Mouse (Mus musculus) heart, postnatal 10 days (tissue): ENCODE data around the gene Adcy2. TPM values are rescaled to one million over a fixed set of nuclear protein-coding genes. Genes with fewer than 3 reads are reported as not detected.

Experiments
- DNase-seq, 2 experiments: peaks; one replicate each; pipeline ENCODE4 v3.0.0; 2021
- intact Hi-C: fragments of 180-260 bp; cut with DNase I; formaldehyde crosslinking; loops from one replicate; pipeline ENCODE4 v1.15.1; 2025
- total RNA-seq, 2 experiments: library from RNA; stranded (reverse); gene quantifications; 2 replicates each; pipeline ENCODE4 v1.2.3; 2021

The Adcy2 gene
- total RNA-seq, 2 experiments from 2014 or later, result 0.92 to 1.4 TPM

- DNase-seq, result no peak
- intact Hi-C loops, result no loop called here
Measured at GRCm38 (mm10) chr13:68832141-68832540, 167.2 kb downstream of the Adcy2 start.

- DNase-seq, result no peak
- intact Hi-C loops, result no loop called here
Measured at GRCm38 (mm10) chr13:68830030-68830759, 169.1 kb downstream of the Adcy2 start.

- intact Hi-C loops, result no loop called here
- DNase-seq, result no peak
Measured at GRCm38 (mm10) chr13:68828441-68828840, 170.9 kb downstream of the Adcy2 start.

- intact Hi-C loops, result no loop called here
- DNase-seq, result peak in 1 of 2 experiments; percentile 1
Measured at GRCm38 (mm10) chr13:68826461-68826860, 172.9 kb downstream of the Adcy2 start.

- intact Hi-C loops, result no loop called here
- peak; percentile 7 to 18 for DNase-seq
Measured at GRCm38 (mm10) chr13:68820858-68821579, 178.3 kb downstream of the Adcy2 start.

DNA sequence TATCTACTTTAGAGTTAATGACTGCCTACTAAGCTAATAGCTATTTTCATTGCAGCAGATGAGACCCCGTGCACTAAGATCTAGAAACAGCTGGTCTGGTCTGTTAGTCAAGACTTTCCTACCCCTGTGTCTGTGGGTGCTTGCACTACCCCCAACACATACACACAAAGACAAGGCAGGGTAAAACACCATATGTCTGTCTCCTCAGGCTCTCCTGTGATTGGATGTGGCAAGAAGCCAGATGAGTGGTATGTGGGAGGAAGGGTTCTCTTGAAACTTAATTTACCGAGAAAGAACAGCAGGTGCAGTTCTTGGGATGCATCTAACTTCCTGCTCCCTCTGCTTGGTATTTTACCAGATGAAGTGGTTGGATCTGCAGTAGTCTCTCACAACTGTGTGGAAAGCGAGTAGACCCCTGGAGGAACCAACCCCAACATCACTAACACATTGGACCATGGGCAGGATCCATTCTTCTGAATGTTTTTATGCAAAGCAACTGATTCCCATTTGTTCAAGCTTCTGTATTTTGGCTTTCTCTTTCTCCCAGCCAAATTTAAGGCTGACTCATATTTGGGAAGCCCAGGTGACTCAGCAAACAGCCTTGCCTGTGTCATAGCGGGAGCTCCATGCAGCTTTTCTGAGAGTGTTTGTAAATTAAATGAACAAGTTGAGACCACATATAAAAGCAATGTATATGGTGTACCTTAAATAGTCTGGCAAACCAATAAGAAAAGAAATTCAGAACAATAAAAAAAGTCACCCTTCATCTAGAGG is 183.4 kb downstream of the Adcy2 start:
- intact Hi-C loops, result no loop called here
- DNase-seq, result no peak

- no peak for DNase-seq
- intact Hi-C loops, result no loop called here
Measured at GRCm38 (mm10) chr13:68811185-68811584, 188.2 kb downstream of the Adcy2 start.

- intact Hi-C loops, result no loop called here
- peak in 1 of 2 experiments; percentile 5 for DNase-seq
Measured at GRCm38 (mm10) chr13:68799777-68800176, 199.6 kb downstream of the Adcy2 start.

- peak; percentile 6 to 17 for DNase-seq
- intact Hi-C loops, result no loop called here
Measured at GRCm38 (mm10) chr13:68793286-68793685, 206.1 kb downstream of the Adcy2 start.

DNA sequence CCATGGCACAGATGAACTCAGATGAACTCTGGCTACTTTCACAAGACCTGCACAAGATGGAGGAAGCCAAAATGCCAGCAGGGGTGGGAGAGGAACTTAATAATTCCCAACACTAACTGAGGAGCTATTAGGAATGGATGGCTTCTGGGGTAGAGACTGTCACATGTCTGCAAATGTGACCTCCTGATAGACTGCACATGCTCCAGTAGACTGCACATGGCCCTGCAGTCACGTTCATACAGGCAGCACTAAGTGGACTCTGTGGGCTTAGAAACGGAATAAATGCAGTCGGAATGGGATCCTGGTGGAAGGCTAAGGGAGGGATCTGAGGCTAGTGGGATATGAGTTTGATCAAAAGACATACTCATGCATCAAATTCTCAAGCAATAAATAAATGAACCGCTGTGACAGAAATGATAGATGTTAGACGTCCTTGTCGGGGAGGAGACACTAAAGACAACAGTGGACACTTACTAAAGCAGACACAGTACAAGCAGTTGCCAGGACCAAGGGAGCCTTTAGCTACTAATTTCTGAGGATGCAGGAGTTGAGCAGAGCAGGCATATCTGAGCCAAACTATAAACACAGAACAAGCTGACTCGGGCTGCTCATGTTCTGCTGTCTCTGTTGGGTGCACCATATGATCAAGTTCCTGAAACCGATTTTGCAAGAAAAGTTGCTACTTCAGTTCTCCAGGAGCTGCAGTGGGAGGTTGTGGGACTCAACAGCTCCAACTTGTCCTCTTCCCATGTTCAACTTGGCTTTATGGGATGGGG is 211.9 kb downstream of the Adcy2 start:
- intact Hi-C loops, result no loop called here
- no peak for DNase-seq

DNA sequence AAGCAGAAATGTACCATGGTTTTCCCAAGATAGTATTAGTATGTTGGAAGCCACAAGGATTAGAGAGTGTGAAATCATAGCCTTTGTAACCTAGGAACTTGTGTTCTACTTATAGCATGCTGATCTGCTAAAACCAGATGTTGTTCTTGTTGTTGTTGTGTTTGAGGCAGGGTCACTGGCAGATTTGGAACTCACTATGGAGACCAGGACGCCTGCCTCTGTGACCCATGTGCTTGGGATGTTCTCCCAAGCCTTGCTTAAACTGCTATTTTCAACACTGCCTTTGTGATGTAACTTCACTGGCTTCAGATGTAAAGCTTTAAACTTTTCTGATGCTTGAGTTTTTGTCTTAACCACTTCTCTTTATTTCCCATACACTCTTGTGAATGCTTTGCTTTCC is 216.2 kb downstream of the Adcy2 start:
- intact Hi-C loops, result no loop called here
- DNase-seq, result no peak

DNA sequence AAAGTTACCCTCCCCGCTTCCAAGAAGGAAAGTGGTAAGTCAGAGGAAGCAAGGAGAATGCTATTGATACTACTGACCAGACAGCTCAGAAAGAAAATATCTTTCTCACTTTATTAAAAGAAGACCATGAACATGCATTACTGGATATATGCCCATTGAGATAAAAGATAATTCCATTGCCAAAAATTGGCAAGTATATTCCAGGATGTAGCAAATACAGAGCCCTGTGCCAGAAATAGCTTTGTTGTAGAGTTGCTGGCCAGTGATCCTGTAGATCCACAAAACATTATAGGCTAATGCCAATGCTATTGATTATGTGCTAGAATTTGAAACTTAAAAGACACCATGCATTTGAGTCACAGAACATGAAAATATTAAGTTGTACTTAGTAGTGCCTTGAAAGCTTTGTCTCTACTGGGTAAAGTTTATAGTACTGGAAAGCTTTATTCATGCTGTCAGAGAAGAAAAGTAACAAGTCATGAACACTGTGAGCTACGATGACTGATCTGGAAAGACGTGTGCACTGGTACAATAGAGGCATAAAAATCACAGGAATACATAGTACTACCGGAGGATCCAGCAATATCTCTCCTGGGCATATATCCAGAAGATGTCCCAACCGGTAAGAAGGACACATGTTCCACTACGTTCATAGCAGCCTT is 221.2 kb downstream of the Adcy2 start:
- DNase-seq, result no peak
- intact Hi-C loops, result no loop called here

- intact Hi-C loops, result no loop called here
- DNase-seq, result no peak
Measured at GRCm38 (mm10) chr13:68773599-68774211, 225.6 kb downstream of the Adcy2 start.

- DNase-seq, result no peak
- intact Hi-C loops, result no loop called here
Measured at GRCm38 (mm10) chr13:68768588-68768987, 230.8 kb downstream of the Adcy2 start.

DNA sequence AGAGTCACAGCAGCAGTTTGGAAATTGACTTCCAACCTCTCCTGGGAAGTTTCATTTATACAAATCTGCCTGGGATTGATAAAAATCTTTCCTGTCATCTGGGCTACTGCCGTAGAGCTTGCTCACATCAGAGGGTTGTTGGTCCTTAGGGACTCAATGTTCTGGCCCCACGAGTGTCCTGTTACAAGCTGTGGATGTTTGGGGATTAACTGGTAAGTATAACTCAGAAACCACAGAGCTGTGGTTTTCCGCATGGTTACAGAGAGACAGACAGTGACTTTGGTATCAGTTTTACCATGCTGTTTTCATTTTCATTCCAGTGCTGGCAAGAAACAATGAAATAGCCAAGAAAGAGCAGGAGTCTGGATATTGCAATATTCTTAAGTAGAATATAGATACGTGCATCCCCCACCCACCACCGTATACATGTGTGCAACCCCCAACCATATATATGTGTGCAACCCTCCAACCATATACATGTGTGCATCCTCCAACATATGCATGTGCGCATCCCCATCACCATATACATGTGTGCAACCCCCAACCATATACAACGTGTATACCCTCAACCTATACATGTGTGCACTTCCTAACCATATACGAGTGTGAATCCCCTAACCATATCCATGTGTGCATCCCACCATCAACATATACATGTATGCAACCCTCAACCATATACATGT is 233.3 kb downstream of the Adcy2 start:
- intact Hi-C loops, result no loop called here
- DNase-seq, result no peak

DNA sequence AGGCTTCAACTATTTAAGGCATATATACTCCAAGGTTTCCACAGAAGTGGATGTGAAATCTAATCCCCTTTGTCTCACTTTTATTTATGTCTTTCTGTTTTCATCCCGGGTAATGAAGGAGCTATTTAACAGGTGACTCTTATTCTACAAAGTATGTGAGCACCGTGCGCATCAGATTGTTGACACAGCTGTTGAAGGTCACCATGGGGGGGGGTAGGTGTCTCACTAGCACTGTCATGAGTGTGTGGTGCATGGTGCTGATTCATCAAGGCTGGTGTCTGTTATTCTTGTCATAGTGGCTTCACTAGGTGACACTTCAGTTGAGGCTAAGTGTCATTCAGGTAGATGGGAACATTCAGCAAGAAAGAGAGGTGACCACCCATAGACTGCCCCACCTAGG is 234.7 kb downstream of the Adcy2 start:
- intact Hi-C loops, result no loop called here
- DNase-seq, result no peak

DNA sequence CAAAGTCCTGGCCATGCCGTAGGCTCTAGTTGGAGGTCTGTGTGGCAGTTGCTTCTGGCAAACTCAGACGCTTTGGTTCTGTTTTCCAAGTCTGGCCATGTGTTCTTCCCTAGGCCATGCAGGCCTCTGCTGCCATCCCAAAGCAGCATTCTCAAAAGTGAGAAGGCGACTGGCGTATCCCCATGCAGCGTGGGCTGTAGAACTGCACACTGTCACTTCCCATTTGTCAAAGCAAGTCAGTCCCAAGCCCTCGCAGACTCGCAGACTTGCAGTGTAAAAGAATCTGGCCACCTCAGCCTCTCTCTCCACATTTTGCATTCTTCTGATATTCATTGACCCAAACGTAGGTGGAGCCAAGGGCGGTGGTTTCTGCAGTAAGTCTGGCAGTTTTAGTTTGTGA is 249.5 kb downstream of the Adcy2 start:
- intact Hi-C loops, result no loop called here
- peak in 1 of 2 experiments; percentile 3 for DNase-seq

GRCm38 (mm10) chr13:68749370-68749769 is 250.0 kb downstream of the Adcy2 start:
- no peak for DNase-seq
- intact Hi-C loops, result no loop called here

- DNase-seq, result no peak
- intact Hi-C loops, result no loop called here
Measured at GRCm38 (mm10) chr13:68745426-68745825, 253.9 kb downstream of the Adcy2 start.
